Mouse (Mus musculus): ENCODE results near the gene Arhgap31. TPM values are rescaled to one million over a fixed set of nuclear protein-coding genes. Genes with fewer than 3 reads are reported as not detected.
A peak's percentile ranks its signal among the peaks of the same experiment; 100 is the strongest.

Gene Arhgap31
- 17.3 and 17.6 TPM in 2 replicates for polyA plus RNA-seq (2014; fragmentation: Nextera tagmentation; extraction: Ambion mirVana)

DNA sequence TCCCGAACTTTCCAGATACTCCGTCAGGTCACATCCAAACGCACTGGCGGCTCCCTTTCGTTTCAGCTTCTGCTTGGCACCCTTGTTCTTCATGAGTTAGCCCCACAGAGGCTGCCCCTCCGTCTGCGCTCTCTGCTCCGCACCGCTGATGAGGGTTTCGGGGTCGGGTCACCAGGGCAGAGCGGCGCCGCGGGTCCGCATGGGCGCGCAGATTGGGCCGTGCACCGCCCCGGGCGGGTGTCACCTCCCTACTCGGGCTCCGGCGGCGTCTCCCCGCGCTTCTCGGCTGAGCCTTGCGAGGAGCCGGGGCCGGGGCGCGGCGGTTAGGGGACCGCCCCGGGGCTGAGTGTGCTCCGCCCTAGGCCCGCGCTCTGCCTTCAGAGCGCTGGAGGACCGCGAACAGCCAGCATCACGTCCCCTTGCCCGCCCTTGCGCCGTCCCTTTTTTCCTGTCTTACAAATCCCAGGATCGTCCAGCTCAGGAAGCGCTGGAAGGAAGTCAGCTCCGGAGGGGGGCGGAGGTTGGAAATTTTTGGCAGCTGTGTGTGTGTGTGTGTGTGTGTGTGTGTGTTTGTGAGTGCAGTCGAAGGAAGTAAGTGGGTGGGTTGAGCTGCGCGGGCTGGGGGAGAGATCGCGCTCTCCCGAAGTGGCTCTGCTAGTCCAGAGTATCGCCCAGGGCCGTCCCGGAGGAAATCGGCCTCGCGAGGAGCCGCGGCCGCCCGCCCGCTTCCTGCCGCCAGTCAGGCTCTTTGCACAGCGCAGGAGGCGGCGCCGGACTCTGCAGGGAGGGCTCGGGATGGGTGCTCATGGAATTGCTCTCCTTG is at the start of gene Arhgap31:
Gene Arhgap31 (minus strand): TSS at position 694 of the 823 bp plus-strand sequence.
- Histone ChIP-seq H3K27ac (replicated peaks; ENCODE audit: low read depth, low read length) (peak within 1 kb of the TSS; percentile 95), H3K36me3 (ENCODE audit: control insufficient read depth, insufficient read depth, low read length) (no peaks in the 10 kb centered on the region), H3K9ac (ENCODE audit: low read depth, low read length) (peak within 1 kb of the TSS; percentile 86), H3K4me2 (ENCODE audit: low read depth, low read length) (peak within 1 kb of the TSS; percentile 77), H3K27me3 (replicated peaks; ENCODE audit: control insufficient read depth, insufficient read depth, low read length) (no peaks in the 10 kb centered on the region), H3K4me3 (ENCODE audit: low read depth, low read length) (peak within 1 kb of the TSS; percentile 69), H3K9me3 (ENCODE audit: control insufficient read depth, low read length) (no peaks in the 10 kb centered on the region), H3K4me1 (ENCODE audit: control insufficient read depth, insufficient read depth, low read length) (peaks cover 17% of the 10 kb centered on the region; the same call in 1 of the 2 replicates)
- peak; percentile 89 for DNase-seq (ENCODE audit: low spot score)
- under 1% methylated on average over 66 of the region's 74 CpGs for WGBS
- ATAC-seq (ENCODE audit: low read depth), result peak; percentile 92

- DNase-seq (ENCODE audit: low spot score) (no peak), ATAC-seq (ENCODE audit: low read depth) (no peak)
- H3K4me3 ChIP-seq (ENCODE audit: low read depth, low read length), result no peak overlapping the region
- H3K4me2 ChIP-seq (ENCODE audit: low read depth, low read length), result no peak overlapping the region
- no peaks in the 10 kb centered on the region for H3K4me1 ChIP-seq (ENCODE audit: control insufficient read depth, insufficient read depth, low read length)
- no peaks in the 10 kb centered on the region for H3K27me3 ChIP-seq (replicated peaks; ENCODE audit: control insufficient read depth, insufficient read depth, low read length)
- H3K27ac ChIP-seq (replicated peaks; ENCODE audit: low read depth, low read length), result no peak overlapping the region
- 79% methylated on average over 8 of the region's 8 CpGs for WGBS
- no peaks in the 10 kb centered on the region for H3K9me3 ChIP-seq (ENCODE audit: control insufficient read depth, low read length)
- H3K9ac ChIP-seq (ENCODE audit: low read depth, low read length), result no peak overlapping the region
- H3K36me3 ChIP-seq (ENCODE audit: control insufficient read depth, insufficient read depth, low read length), result peaks cover 30% of the 10 kb centered on the region
Observed at GRCm38 (mm10) chr16:38762401-38762800, 49.3 kb upstream of the Arhgap31 start.

- Histone ChIP-seq H3K4me2 (ENCODE audit: low read depth, low read length) (no peak overlapping the region), H3K9me3 (ENCODE audit: control insufficient read depth, low read length) (no peaks in the 10 kb centered on the region), H3K36me3 (ENCODE audit: control insufficient read depth, insufficient read depth, low read length) (peaks cover 30% of the 10 kb centered on the region), H3K9ac (ENCODE audit: low read depth, low read length) (no peak overlapping the region), H3K4me3 (ENCODE audit: low read depth, low read length) (no peak overlapping the region), H3K27me3 (replicated peaks; ENCODE audit: control insufficient read depth, insufficient read depth, low read length) (no peaks in the 10 kb centered on the region), H3K4me1 (ENCODE audit: control insufficient read depth, insufficient read depth, low read length) (no peaks in the 10 kb centered on the region), H3K27ac (replicated peaks; ENCODE audit: low read depth, low read length) (no peak overlapping the region)
- WGBS, result 61% methylated on average over 5 of the region's 5 CpGs
- peak; percentile 49 for DNase-seq (ENCODE audit: low spot score)
- no peak; the same call in 1 of the 2 replicates for ATAC-seq (ENCODE audit: low read depth)
Observed at GRCm38 (mm10) chr16:38761972-38762371, 48.9 kb upstream of the Arhgap31 start.

DNA sequence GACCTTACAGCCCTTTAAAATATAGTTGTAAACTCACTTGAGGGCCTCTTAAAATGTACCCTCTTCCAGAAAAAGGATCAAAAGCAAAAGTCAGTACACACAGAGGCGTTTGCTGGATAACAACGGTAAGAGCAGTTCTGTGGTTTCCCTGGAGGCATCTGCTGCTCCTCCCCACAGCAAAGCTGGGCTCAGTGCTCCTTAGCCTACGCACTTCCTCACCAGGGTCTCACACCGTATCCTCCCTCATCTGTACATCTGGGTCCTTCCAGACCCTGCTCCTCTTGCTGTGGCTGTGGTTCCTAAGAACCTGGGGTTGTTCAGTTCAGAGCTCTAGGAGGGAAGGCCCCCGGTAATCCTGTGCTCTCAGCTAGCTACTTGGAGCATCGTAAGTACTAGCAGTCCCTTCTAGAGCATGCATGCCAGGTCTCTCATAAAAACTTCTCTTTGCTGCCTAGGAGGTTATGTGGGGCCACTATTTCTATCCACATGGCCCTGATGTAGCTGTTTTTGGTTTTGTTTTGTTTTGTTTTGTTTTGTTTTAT is 47.8 kb upstream of the Arhgap31 start:
- no peak overlapping the region for H3K4me2 ChIP-seq (ENCODE audit: low read depth, low read length)
- no peaks in the 10 kb centered on the region for H3K27me3 ChIP-seq (replicated peaks; ENCODE audit: control insufficient read depth, insufficient read depth, low read length)
- H3K9ac ChIP-seq (ENCODE audit: low read depth, low read length), result no peak overlapping the region
- no peaks in the 10 kb centered on the region for H3K9me3 ChIP-seq (ENCODE audit: control insufficient read depth, low read length)
- H3K36me3 ChIP-seq (ENCODE audit: control insufficient read depth, insufficient read depth, low read length), result peaks cover 25% of the 10 kb centered on the region
- DNase-seq (ENCODE audit: low spot score), result no peak
- ATAC-seq (ENCODE audit: low read depth), result no peak
- no peak overlapping the region for H3K27ac ChIP-seq (replicated peaks; ENCODE audit: low read depth, low read length)
- WGBS, result 74% methylated on average over 6 of the region's 6 CpGs
- no peaks in the 10 kb centered on the region for H3K4me1 ChIP-seq (ENCODE audit: control insufficient read depth, insufficient read depth, low read length)
- H3K4me3 ChIP-seq (ENCODE audit: low read depth, low read length), result no peak overlapping the region

DNA sequence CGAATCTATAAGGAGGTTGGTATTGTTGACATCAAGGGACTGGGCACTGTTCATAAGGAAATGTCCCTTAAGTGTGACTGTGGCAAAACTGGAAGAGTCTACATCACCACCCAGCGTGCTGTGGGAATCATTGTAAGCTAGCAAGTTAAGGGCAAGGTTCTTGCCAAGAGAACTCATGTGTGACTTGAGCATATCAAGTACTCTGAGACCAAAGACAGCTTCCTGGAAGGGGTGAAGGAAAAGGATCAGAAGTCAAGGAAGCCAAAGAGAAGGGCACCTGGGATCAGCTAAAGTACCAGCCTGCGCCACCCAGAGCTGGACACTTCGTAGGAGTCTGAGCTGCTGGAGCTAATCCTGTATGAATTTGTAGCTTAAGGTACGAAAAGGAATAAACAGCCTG is 47.2 kb upstream of the Arhgap31 start:
- Histone ChIP-seq H3K4me3 (ENCODE audit: low read depth, low read length) (no peak overlapping the region), H3K27ac (replicated peaks; ENCODE audit: low read depth, low read length) (no peak overlapping the region), H3K4me1 (ENCODE audit: control insufficient read depth, insufficient read depth, low read length) (no peaks in the 10 kb centered on the region), H3K9ac (ENCODE audit: low read depth, low read length) (no peak overlapping the region), H3K36me3 (ENCODE audit: control insufficient read depth, insufficient read depth, low read length) (peaks cover 23% of the 10 kb centered on the region), H3K4me2 (ENCODE audit: low read depth, low read length) (no peak overlapping the region), H3K27me3 (replicated peaks; ENCODE audit: control insufficient read depth, insufficient read depth, low read length) (no peaks in the 10 kb centered on the region), H3K9me3 (ENCODE audit: control insufficient read depth, low read length) (no peaks in the 10 kb centered on the region)
- ATAC-seq (ENCODE audit: low read depth) (no peak), DNase-seq (ENCODE audit: low spot score) (no peak)
- 92% methylated on average over 5 of the region's 5 CpGs for WGBS

GRCm38 (mm10) chr16:38758104-38758861 is 45.2 kb upstream of the Arhgap31 start:
- ATAC-seq (ENCODE audit: low read depth) (no peak), DNase-seq (ENCODE audit: low spot score) (no peak)
- H3K4me3 ChIP-seq (ENCODE audit: low read depth, low read length), result no peak overlapping the region
- no peak overlapping the region for H3K9ac ChIP-seq (ENCODE audit: low read depth, low read length)
- H3K4me2 ChIP-seq (ENCODE audit: low read depth, low read length), result no peak overlapping the region
- no peaks in the 10 kb centered on the region for H3K27me3 ChIP-seq (replicated peaks; ENCODE audit: control insufficient read depth, insufficient read depth, low read length)
- H3K36me3 ChIP-seq (ENCODE audit: control insufficient read depth, insufficient read depth, low read length), result peaks cover 16% of the 10 kb centered on the region
- H3K27ac ChIP-seq (replicated peaks; ENCODE audit: low read depth, low read length), result no peak overlapping the region
- peaks cover 6% of the 10 kb centered on the region for H3K4me1 ChIP-seq (ENCODE audit: control insufficient read depth, insufficient read depth, low read length)
- no peaks in the 10 kb centered on the region for H3K9me3 ChIP-seq (ENCODE audit: control insufficient read depth, low read length)
- WGBS, result 68% methylated on average over 12 of the region's 12 CpGs

DNA sequence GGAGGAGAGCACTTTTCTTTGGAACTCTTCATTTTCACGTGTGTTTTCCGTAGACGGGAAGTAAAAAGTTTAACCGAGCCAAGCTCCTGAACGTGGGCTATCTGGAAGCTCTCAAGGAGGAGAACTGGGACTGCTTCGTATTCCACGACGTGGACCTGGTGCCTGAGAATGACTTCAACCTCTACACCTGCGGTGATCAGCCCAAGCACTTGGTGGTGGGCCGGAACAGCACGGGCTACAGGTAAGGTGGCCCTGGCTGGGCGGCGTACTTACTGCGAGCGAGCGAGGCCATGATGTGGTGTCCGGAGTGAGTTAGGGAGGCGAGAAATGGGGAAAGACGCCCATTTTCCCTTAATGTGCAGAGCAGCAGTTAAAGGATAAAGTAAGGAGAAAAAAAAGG is 44.6 kb upstream of the Arhgap31 start:
- H3K9ac ChIP-seq (ENCODE audit: low read depth, low read length), result no peak overlapping the region
- H3K27ac ChIP-seq (replicated peaks; ENCODE audit: low read depth, low read length), result no peak overlapping the region
- 95% methylated on average over 19 of the region's 19 CpGs for WGBS
- no peak for DNase-seq (ENCODE audit: low spot score)
- peaks cover 10% of the 10 kb centered on the region; the same call in 1 of the 2 replicates for H3K36me3 ChIP-seq (ENCODE audit: control insufficient read depth, insufficient read depth, low read length)
- ATAC-seq (ENCODE audit: low read depth), result no peak
- no peaks in the 10 kb centered on the region for H3K9me3 ChIP-seq (ENCODE audit: control insufficient read depth, low read length)
- H3K4me1 ChIP-seq (ENCODE audit: control insufficient read depth, insufficient read depth, low read length), result peaks cover 13% of the 10 kb centered on the region
- no peak overlapping the region for H3K4me3 ChIP-seq (ENCODE audit: low read depth, low read length)
- H3K27me3 ChIP-seq (replicated peaks; ENCODE audit: control insufficient read depth, insufficient read depth, low read length), result no peaks in the 10 kb centered on the region
- no peak overlapping the region for H3K4me2 ChIP-seq (ENCODE audit: low read depth, low read length)

DNA sequence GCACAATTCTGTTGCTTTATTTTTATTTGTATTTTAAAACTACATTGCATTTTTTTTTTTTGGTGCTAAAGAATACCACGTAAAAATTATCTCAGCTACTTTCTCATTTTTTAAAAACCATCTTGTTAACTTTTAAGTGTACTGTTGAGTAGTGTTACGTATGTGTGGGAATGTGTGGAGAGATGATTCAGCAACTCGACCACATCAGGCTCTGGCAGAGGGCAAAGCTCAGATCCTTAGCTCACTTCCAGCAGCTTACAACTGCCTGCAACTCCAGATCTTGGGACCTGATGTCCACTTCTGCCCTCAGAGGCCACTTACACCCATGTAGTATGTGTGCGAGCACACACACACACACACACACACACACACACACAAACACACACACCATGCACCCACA is 43.5 kb upstream of the Arhgap31 start:
- WGBS, result 73% methylated on average over 4 of the region's 4 CpGs
- H3K27ac ChIP-seq (replicated peaks; ENCODE audit: low read depth, low read length), result no peak overlapping the region
- DNase-seq (ENCODE audit: low spot score), result no peak

More for the DNA sequence above, 43.5 kb upstream of the Arhgap31 start:
- Histone ChIP-seq H3K9me3 (ENCODE audit: control insufficient read depth, low read length) (no peaks in the 10 kb centered on the region), H3K27me3 (replicated peaks; ENCODE audit: control insufficient read depth, insufficient read depth, low read length) (no peaks in the 10 kb centered on the region), H3K4me3 (ENCODE audit: low read depth, low read length) (no peak overlapping the region), H3K36me3 (ENCODE audit: control insufficient read depth, insufficient read depth, low read length) (peaks cover 8% of the 10 kb centered on the region; the same call in 1 of the 2 replicates), H3K4me1 (ENCODE audit: control insufficient read depth, insufficient read depth, low read length) (peaks cover 14% of the 10 kb centered on the region), H3K9ac (ENCODE audit: low read depth, low read length) (no peak overlapping the region), H3K4me2 (ENCODE audit: low read depth, low read length) (no peak overlapping the region)
- no peak for ATAC-seq (ENCODE audit: low read depth)
